Mouse (Mus musculus) lung, embryonic 16.5 days (tissue): Measurements from ENCODE around the gene Atp5h. TPM values are rescaled to one million over a fixed set of nuclear protein-coding genes. Genes with fewer than 3 reads are reported as not detected.

Experiments used
- ATAC-seq: fragments of 200-750 bp; cut with Nextera tagmentation; 2 replicates; pipeline ENCODE4 v1.8.0; 2017; ENCODE audit warnings: low read depth, mild to moderate bottlenecking, moderate library complexity
- H3K27ac ChIP-seq: fragments of 300-500 bp; sonication (generic); 2 replicates; pipeline ENCODE4 v1.5.1; 2014; ENCODE audit warnings: mild to moderate bottlenecking, control low read depth, low read length
- H3K27me3 ChIP-seq: fragments of 300-500 bp; sonication (generic); 2 replicates; pipeline ENCODE4 v1.6.1; 2014; ENCODE audit warnings: low read depth, low read length, mixed read lengths; ENCODE audit not compliant: control insufficient read depth, insufficient read depth
- H3K36me3 ChIP-seq: fragments of 300-500 bp; sonication (generic); 2 replicates; pipeline ENCODE4 v1.6.1; 2014; ENCODE audit warnings: low read length; ENCODE audit not compliant: control insufficient read depth, insufficient read depth
- H3K4me1 ChIP-seq: fragments of 300-500 bp; sonication (generic); replicated peaks from 2 replicates; pipeline ENCODE4 v1.6.1; 2014; ENCODE audit warnings: low read length, mixed read lengths; ENCODE audit not compliant: control insufficient read depth, insufficient read depth
- H3K4me2 ChIP-seq: fragments of 300-500 bp; sonication (generic); 2 replicates; pipeline ENCODE4 v1.6.1; 2014; ENCODE audit warnings: low read depth, low read length, control low read depth
- H3K4me3 ChIP-seq: fragments of 300-500 bp; sonication (generic); 2 replicates; pipeline ENCODE4 v1.5.1; 2014; ENCODE audit warnings: mild to moderate bottlenecking, low read length, control low read depth
- H3K9ac ChIP-seq: fragments of 300-500 bp; sonication (generic); 2 replicates; pipeline ENCODE4 v1.6.1; 2014; ENCODE audit warnings: low read length, control low read depth
- H3K9me3 ChIP-seq: fragments of 300-500 bp; sonication (generic); 2 replicates; pipeline ENCODE4 v1.6.1; 2016; ENCODE audit warnings: low read length; ENCODE audit not compliant: control insufficient read depth
- WGBS: fragments of 180-500 bp; shearing (Covaris S2); extraction: QIAGEN DNeasy Blood & Tissue Kit; methylation state at CpG from one replicate; pipeline ENCODE4 v1.1.7; 2014; 5-methylcytosine and 5-hydroxymethylcytosine counted together
- polyA plus RNA-seq: library from polyadenylated mRNA; unstranded; fragments of >200 nt; fragmentation: Nextera tagmentation; extraction: Ambion mirVana; gene quantifications from 2 replicates; pipeline ENCODE4 v1.2.1, GENCODE M21; 2015

Atp5h gene
- polyA plus RNA-seq, 1 experiment from 2014 or later: 823 TPM

DNA sequence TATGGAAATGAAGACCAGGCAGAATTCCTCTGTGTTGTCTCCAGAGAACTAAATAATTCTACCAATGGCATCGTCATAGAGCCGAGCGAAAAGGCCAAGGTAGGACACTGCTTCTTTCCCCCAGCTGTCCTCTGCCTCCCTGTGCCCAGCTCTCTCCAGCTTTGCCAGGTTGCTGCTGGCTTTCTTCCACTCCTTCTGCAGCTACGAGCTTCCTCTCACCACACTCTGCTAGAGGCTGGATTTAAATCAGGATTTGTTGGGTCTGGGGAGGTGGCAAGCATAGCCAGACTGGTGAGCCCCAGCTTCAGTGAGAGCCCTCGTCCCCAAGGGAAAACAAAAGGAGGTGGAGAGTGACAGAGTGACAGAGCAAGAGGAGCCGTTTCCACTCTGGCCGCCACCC is 9.5 kb upstream of the Atp5h start:
- Histone ChIP-seq H3K4me3 (no peak overlapping the region), H3K4me2 (no peak overlapping the region), H3K4me1 (peaks cover 2% of the 10 kb centered on the region; the same call in 1 of the 2 replicates), H3K27ac (no peak overlapping the region), H3K9ac (no peak overlapping the region), H3K9me3 (no peaks in the 10 kb centered on the region), H3K36me3 (peaks cover 25% of the 10 kb centered on the region), H3K27me3 (no peaks in the 10 kb centered on the region)
- no peak for ATAC-seq
- 79% methylated on average over 7 of the region's 7 CpGs for WGBS

DNA sequence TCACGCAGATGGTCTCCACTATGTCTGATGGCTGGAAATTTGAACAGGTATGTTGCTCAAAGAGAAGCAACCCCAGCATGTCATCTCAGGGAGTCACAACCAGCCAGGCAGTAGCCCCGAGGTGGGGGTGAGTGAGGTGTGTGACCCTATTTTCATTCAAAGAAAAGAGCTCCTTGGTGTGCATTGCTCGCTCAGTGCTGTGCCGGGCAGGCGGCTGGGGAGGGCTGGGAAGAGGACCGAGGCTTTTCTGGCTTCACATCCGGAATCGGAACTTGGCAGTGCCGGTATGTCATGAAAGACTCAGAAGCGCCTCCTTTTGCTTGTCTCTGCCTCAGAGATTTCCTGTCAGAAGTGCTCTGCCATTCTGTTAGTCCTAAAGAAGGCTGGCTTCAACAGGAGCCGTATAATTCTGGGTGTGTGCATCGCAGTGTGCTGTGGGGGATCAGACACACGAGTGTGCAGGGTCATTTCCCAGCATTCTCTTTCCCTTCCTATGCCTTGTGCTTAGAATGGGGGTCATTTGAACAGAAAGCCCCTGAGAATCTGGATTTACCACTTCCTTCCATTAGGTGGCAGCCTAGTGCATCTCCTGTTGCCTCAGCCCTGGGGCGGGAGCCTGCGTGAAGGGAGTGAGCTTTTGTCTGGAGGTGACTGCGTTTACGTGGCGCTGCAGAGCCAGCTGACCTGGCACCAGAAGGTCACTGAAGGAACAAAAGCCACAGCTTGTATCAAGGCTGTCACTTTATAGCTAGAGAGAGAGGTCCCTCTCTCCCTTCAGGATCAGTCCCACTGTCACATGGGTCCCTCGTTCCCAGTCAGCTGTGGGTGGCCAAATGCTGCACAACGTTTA is 7.9 kb upstream of the Atp5h start:
- Histone ChIP-seq H3K27ac (peak overlapping the region; percentile 67), H3K4me2 (peak overlapping the region; percentile 10; the same call in 1 of the 2 replicates)
- peak; percentile 76 for ATAC-seq

DNA sequence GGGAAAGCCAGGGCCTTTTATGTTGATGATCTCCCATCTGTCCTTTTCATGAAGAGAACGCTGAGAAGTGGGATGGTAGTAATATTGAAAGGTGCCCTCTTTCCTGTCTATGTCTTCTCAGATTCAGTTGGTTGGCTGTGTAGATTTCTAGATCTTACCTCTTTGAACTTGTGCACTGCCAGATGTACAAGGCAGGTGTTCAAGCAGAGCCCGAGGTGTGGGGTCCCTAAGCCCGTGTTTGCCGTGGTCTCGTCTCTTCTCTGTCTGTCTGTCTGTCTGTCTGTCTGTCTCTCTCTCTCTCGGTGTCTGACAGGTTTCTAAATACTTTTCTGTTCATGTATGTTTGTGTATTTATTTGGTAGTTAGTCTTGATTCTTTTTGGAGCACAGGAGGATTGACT is 5.9 kb upstream of the Atp5h start:
- no peak overlapping the region for H3K4me2 ChIP-seq

More for the DNA sequence above, 7.9 kb upstream of the Atp5h start:
- peaks cover 27% of the 10 kb centered on the region for H3K36me3 ChIP-seq
- H3K27me3 ChIP-seq: no peaks in the 10 kb centered on the region
- peak overlapping the region; percentile 31; the same call in 1 of the 2 replicates for H3K9ac ChIP-seq
- no peaks in the 10 kb centered on the region for H3K9me3 ChIP-seq
- peaks cover 2% of the 10 kb centered on the region; the same call in 1 of the 2 replicates for H3K4me1 ChIP-seq
- 0 out of 2 replicates have a peak overlapping the region, but pooled peaks have one; percentile 9 for H3K4me3 ChIP-seq
- 37% methylated on average over 20 of the region's 20 CpGs for WGBS

DNA sequence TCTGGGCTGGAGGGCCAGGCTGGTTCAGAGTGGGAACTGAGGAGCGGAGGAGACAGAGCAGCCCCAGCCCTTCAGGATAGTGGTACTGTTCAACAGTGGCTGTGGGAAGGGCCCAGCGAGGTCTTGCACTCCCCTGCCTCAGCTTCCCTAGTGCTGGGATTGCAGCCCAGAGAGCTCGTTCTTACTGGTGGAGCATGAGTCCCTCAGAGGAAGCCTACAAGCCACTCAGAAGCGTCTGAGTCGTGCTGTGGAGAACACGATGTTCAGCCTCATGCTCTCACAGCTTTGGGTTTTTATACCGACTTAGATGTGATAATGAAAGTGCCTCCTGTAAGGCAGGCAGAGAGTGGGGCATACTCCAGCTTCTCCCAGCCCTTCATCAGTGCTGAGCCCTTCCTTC is 4.9 kb upstream of the Atp5h start:
- Histone ChIP-seq H3K4me1 (peaks cover 11% of the 10 kb centered on the region), H3K9me3 (no peaks in the 10 kb centered on the region), H3K9ac (no peak overlapping the region), H3K4me2 (no peak overlapping the region), H3K27me3 (no peaks in the 10 kb centered on the region), H3K4me3 (no peak overlapping the region), H3K27ac (no peak overlapping the region), H3K36me3 (peaks cover 9% of the 10 kb centered on the region)
- WGBS: 86% methylated on average over 7 of the region's 7 CpGs
- ATAC-seq: no peak

More for the DNA sequence above, 5.9 kb upstream of the Atp5h start:
- no peaks in the 10 kb centered on the region for H3K27me3 ChIP-seq
- H3K9me3 ChIP-seq: no peaks in the 10 kb centered on the region
- H3K36me3 ChIP-seq: peaks cover 17% of the 10 kb centered on the region
- H3K9ac ChIP-seq: no peak overlapping the region
- no peak for ATAC-seq
- H3K4me1 ChIP-seq: peaks cover 11% of the 10 kb centered on the region
- no peak overlapping the region for H3K4me3 ChIP-seq
- WGBS: 88% methylated on average over 6 of the region's 6 CpGs
- no peak overlapping the region for H3K27ac ChIP-seq

GRCm38 (mm10) chr11:115423091-115423490 is 3.3 kb upstream of the Atp5h start:
- Histone ChIP-seq H3K36me3 (peaks cover 9% of the 10 kb centered on the region), H3K4me2 (no peak overlapping the region), H3K27ac (no peak overlapping the region), H3K4me1 (peaks cover 18% of the 10 kb centered on the region), H3K4me3 (no peak overlapping the region), H3K27me3 (no peaks in the 10 kb centered on the region), H3K9me3 (no peaks in the 10 kb centered on the region), H3K9ac (no peak overlapping the region)
- WGBS: 77% methylated on average over 3 of the region's 3 CpGs
- ATAC-seq: no peak

DNA sequence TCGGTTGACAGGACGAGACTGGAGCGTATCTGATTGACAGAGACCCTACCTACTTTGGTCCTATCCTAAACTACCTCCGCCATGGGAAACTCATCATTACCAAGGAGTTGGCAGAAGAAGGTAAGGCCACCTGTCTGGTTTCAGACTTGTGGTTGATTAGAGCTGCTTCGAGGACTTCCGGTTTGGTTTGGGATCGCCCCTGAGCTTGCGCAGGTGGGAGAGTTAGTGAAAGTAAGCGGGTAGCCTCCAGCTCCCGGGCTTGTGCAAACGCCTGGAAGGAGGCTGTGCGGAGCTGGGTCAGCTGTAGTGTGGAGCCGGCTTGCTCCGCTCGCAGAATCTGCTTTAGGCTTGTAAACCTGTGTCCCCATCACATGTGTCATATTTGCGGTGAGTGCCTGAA is 2.2 kb upstream of the Atp5h start:
- H3K27ac ChIP-seq: no peak overlapping the region
- 88% methylated on average over 16 of the region's 16 CpGs for WGBS
- no peaks in the 10 kb centered on the region for H3K9me3 ChIP-seq
- no peak overlapping the region for H3K4me3 ChIP-seq
- H3K4me1 ChIP-seq: peaks cover 18% of the 10 kb centered on the region
- peak overlapping the region; percentile 8; the same call in 1 of the 2 replicates for H3K9ac ChIP-seq
- H3K27me3 ChIP-seq: no peaks in the 10 kb centered on the region
- H3K36me3 ChIP-seq: peaks cover 9% of the 10 kb centered on the region
- no peak overlapping the region for H3K4me2 ChIP-seq
- no peak for ATAC-seq

DNA sequence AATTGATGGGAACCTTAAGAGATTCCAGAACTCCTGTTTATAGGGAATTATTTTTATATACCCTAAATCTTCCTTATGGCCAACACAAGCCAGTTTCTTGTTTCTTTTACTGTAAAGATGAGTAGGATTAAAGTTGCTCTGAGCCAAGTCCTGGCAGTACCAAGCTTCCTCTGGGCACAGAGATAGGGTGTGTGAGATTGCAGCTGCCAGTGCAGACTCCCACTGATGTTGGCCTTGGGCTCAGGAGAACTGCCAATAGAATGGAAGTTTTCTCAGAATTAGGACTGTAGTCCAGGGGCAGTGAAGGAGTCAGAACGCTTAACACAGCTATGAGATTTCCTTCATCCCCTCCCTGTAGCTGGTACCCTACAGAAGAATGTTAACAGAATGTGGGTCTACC is 1.6 kb upstream of the Atp5h start:
- H3K9ac ChIP-seq: peak overlapping the region; percentile 96
- H3K9me3 ChIP-seq: no peaks in the 10 kb centered on the region
- H3K36me3 ChIP-seq: peaks cover 14% of the 10 kb centered on the region; the same call in 1 of the 2 replicates
- 52% methylated on average over 1 of the region's 1 CpGs for whole genome bisulfite sequencing
- peak overlapping the region; percentile 88; the same call in 1 of the 2 replicates for H3K4me3 ChIP-seq
- no peaks in the 10 kb centered on the region for H3K27me3 ChIP-seq
- H3K4me2 ChIP-seq: peak overlapping the region; percentile 89
- no peak for ATAC-seq
- peaks cover 18% of the 10 kb centered on the region for H3K4me1 ChIP-seq
- H3K27ac ChIP-seq: no peak overlapping the region

- WGBS: 1% methylated on average over 44 of the region's 45 CpGs
- H3K4me1 ChIP-seq: peaks cover 18% of the 10 kb centered on the region
- H3K27ac ChIP-seq: peak overlapping the region; percentile 82
- H3K36me3 ChIP-seq: peaks cover 16% of the 10 kb centered on the region
- peak overlapping the region; percentile 88 for H3K4me3 ChIP-seq
- peak overlapping the region; percentile 89 for H3K4me2 ChIP-seq
- peak overlapping the region; percentile 96 for H3K9ac ChIP-seq
- H3K27me3 ChIP-seq: no peaks in the 10 kb centered on the region
- peak; percentile 75 for ATAC-seq
- no peaks in the 10 kb centered on the region for H3K9me3 ChIP-seq
These were observed 801 bp upstream of the Atp5h start for GRCm38 (mm10) chr11:115420336-115421190.

DNA sequence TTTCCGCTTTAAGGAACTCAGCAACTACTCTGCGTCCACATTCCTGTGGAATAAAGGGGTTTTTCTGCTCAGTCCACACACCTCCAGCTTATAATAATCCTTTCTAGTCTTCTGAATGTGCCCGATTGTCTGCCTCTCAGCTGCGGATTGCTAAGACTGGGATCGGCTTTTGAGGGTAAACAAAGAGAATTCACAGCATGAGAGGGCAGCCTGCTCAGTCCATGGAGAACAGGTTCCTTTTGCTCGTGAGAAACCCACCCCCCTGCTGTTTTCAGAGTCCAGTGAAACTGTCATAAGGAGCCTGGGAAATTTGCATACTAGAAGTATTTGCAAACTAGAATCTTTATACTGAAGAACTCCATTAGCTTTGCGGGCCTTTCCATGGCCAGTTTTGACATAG is 10.2 kb downstream of the Atp5h start:
- Histone ChIP-seq H3K27ac (no peak overlapping the region), H3K9ac (no peak overlapping the region), H3K27me3 (no peaks in the 10 kb centered on the region), H3K4me2 (no peak overlapping the region), H3K4me1 (peaks cover 19% of the 10 kb centered on the region), H3K9me3 (no peaks in the 10 kb centered on the region), H3K4me3 (no peak overlapping the region), H3K36me3 (peaks cover 16% of the 10 kb centered on the region)
- ATAC-seq: no peak
- 77% methylated on average over 7 of the region's 7 CpGs for WGBS
